Mouse (Mus musculus) cerebellum, adult 2 months (tissue): ENCODE data around the gene Prdx5.

Experiments
- CTCF ChIP-seq: fragments of 200-500 bp; IDR thresholded peaks from 2 replicates; pipeline ENCODE4 v1.5.1; 2011; ENCODE audit warnings: low read depth, mild to moderate bottlenecking, control low read depth, low read length, moderate library complexity, borderline replicate concordance; ENCODE audit not compliant: insufficient read depth
- POLR2A ChIP-seq: fragments of 200-500 bp; IDR thresholded peaks from 2 replicates; pipeline ENCODE4 v1.6.1; 2011; ENCODE audit warnings: low read length, control low read depth, borderline replicate concordance; ENCODE audit not compliant: insufficient read depth

DNA sequence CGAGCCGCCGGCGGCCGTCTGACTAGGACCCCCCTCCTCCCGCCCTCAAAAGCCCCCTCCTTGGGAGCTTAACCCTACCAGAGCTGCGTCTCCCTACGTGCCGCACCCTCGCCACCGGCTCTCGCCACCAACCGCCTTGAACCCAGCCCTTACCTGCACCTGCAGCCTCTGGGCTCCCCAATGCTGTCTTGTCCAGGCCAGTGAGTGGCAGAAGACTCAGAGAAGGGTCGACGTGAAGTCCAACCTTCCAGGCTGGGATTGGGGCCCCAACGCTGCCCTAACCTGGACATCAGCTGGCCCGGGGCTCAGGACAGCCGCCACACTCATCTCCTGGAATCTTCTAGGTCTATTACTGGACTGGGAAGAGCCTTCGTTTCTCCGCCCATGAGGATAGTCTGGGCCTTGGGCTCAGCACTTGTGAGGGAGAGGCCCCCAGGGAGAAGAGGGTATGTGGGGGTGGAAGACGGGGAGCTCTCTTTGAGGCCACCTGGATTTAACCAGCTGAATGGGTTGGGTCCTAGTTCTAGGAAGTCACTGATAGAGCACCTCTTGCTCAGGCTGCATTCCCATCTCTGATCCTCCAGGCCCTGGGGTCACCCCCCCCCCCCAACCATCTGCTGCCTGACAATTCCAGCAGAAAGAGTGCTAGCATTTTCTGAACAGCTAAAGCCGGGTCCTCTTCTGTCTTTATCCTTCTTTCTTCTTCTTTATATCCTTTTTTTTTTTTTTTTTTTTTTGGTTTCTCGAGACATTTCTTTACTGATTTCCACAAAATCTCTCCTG is 24.5 kb upstream of the Prdx5 start, which contains the start of gene Kcnk4:
- no peak for TF ChIP-seq CTCF
- no peak for TF ChIP-seq POLR2A
